In genomic region chr3:117628799-117629198, GRCm38 (mm10) we compare ENCODE assay signal across 14 mouse cellular contexts. TPM values are rescaled to one million over a fixed set of nuclear protein-coding genes. Genes with fewer than 3 reads are reported as not detected.
DNase-seq lines count a peak whose midpoint lies in the region; ATAC-seq and TF ChIP-seq lines count a peak whose summit lies in the region.
"Had no signal": no experiment of that assay in that cellular context is flagged by ENCODE, and none has a peak within 500 bp of the region (broad histone marks: within the 10 kb centered on the region; RNA-seq: fewer than 3 reads in every experiment).

No protein-coding gene starts in this region.

- TF ChIP-seq CTCF in layer of hippocampus, adult 2 months (conservative IDR thresholded peaks at IDR 0.05), result no peak

- DNase-seq in embryo, embryonic 10 days (ENCODE audit: low spot score), result peak; percentile 20
- no peak for DNase-seq in embryo, embryonic 11 days
- peak; percentile 55 to 71 for DNase-seq in layer of hippocampus, adult 2 months (ENCODE audit: low spot score in 2 of 2)
- no peak for DNase-seq in layer of hippocampus, adult 8-10 months (ENCODE audit: low spot score in 2 of 2)
- peak; percentile 31 to 62 for DNase-seq in frontal cortex, postnatal 36 days (ENCODE audit: low spot score in 2 of 2)
- DNase-seq in retina, embryonic 14.5 days (ENCODE audit: low spot score), result peak; percentile 60
- DNase-seq in adipocyte (ENCODE audit: low spot score), result no peak
- DNase-seq: adrenal gland, adult 2 months; lung, postnatal 4 days had no signal

- ATAC-seq in erythroblast, adult 5-6 weeks (replicated peaks; ENCODE audit: low FRiP score, poor library complexity, severe bottlenecking), result no peak

- peak overlapping the region; percentile 79 for H3K27ac ChIP-seq in layer of hippocampus, adult 2 months
- H3K27ac ChIP-seq: kidney, postnatal 0 days; limb, embryonic 10.5 days; liver, embryonic 15.5 days had no signal

- no peak overlapping the region; the same call in 1 of the 2 replicates for H3K4me3 ChIP-seq in layer of hippocampus, adult 2 months
- H3K4me3 ChIP-seq: limb, embryonic 10.5 days; liver, embryonic 15.5 days; myocyte had no signal

RNA-seq across cellular contexts. Expression of gene Plppr5, which starts 54.2 kb away (rescaled TPM):
- total RNA-seq in layer of hippocampus, adult 2 months (2021), result 10 to 100 TPM; 35.2 to 35.5 TPM
- 10 to 100 TPM; 28.4 to 32.6 (median 31.0) TPM for total RNA-seq in layer of hippocampus, adult 8-10 months (2022)
- total RNA-seq in erythroblast, adult 5-6 weeks (2015; ENCODE audit: low replicate concordance), result not detected in 2 replicates
- not detected in 2 replicates for total RNA-seq in erythroblast, adult 5-6 weeks (2017; ENCODE audit: low replicate concordance)

Comparison
In these comparisons a context has a peak if more than half of its experiments do, and no peak if none do; other contexts are left out.
1. DNase-seq: peak in embryo, embryonic 10 days (single experiment), layer of hippocampus, adult 2 months (2 of 2), frontal cortex, postnatal 36 days (2 of 2) and retina, embryonic 14.5 days (single experiment); none in embryo, embryonic 11 days (single experiment), layer of hippocampus, adult 8-10 months (0 of 2) and adipocyte (single experiment).
2. RNA of gene Plppr5, which starts 54.2 kb away (total RNA-seq): 35.2 to 35.5 TPM in layer of hippocampus, adult 2 months and 28.4 to 32.6 TPM in layer of hippocampus, adult 8-10 months; not detected in erythroblast, adult 5-6 weeks; every median in the first group is over 10 times any median in the second.